Mouse (Mus musculus) cerebellum, adult 8-10 months (tissue): ENCODE measurements at regions not wholly inside any gene's neighbourhood (a gene's known extent, or its start where the extent isn't known, plus 50 kb on each side); places are given as distances from the start of the nearest gene placed in this dataset.
A peak's percentile ranks its signal among the peaks of the same experiment; 100 is the strongest.

Experiments used
- DNase-seq: peaks from one replicate; pipeline ENCODE4 v3.0.0; 2022

GRCm38 (mm10) chr1:28229611-28230010 is 550.4 kb downstream of the Gm597 start:
- no peak for DNase-seq

GRCm38 (mm10) chr1:28214243-28215038 is 565.6 kb downstream of the Gm597 start:
- DNase-seq = peak; percentile 82
